Mouse (Mus musculus) spleen, adult 2 months (tissue): ENCODE measurements around the gene Scube1. TPM values are rescaled to one million over a fixed set of nuclear protein-coding genes. Genes with fewer than 3 reads are reported as not detected.

Experiments used
- DNase-seq, 2 experiments: peaks; one replicate each; pipeline versions ENCODE4 v3.0.0 to v3.0.0-alpha.2; 2012 to 2021; ENCODE audit warnings: low spot score in 2 of 2, low read depth in 1 of 2
- H3K27ac ChIP-seq: fragments of 200-500 bp; 2 replicates; pipeline ENCODE4 v1.5.1; 2012; ENCODE audit warnings: low read length, inconsistent platforms; ENCODE audit not compliant: insufficient read depth
- H3K27me3 ChIP-seq: fragments of 200-500 bp; 2 replicates; pipeline ENCODE4 v1.6.1; 2012; ENCODE audit warnings: mild to moderate bottlenecking, moderate library complexity, low read length, inconsistent platforms; ENCODE audit not compliant: control insufficient read depth, insufficient read depth
- H3K36me3 ChIP-seq: fragments of 200-500 bp; 2 replicates; pipeline ENCODE4 v1.6.1; 2012; ENCODE audit warnings: mild to moderate bottlenecking, low read length, inconsistent platforms; ENCODE audit not compliant: control insufficient read depth, insufficient read depth
- H3K4me1 ChIP-seq: fragments of 200-500 bp; 2 replicates; pipeline ENCODE4 v1.6.1; 2011; ENCODE audit warnings: inconsistent platforms; ENCODE audit not compliant: control insufficient read depth, insufficient read depth, insufficient read length
- H3K4me3 ChIP-seq: fragments of 200-500 bp; 2 replicates; pipeline ENCODE4 v1.5.1; 2011; ENCODE audit warnings: mild to moderate bottlenecking, inconsistent platforms; ENCODE audit not compliant: insufficient read depth, insufficient read length; ENCODE audit errors: extremely low read depth
- CTCF ChIP-seq: fragments of 200-500 bp; IDR thresholded peaks from 2 replicates; pipeline ENCODE4 v1.5.1; 2011; ENCODE audit warnings: mild to moderate bottlenecking, inconsistent platforms; ENCODE audit not compliant: insufficient read depth, insufficient read length, insufficient replicate concordance; ENCODE audit errors: extremely low read depth
- POLR2A ChIP-seq: fragments of 200-500 bp; IDR thresholded peaks from 2 replicates; pipeline ENCODE4 v1.6.1; 2011; ENCODE audit warnings: low read depth, low read length, inconsistent platforms
- WGBS: fragments of 180-500 bp; shearing (Covaris S2); methylation state at CpG from one replicate; pipeline ENCODE4 v1.1.7; 2018; 5-methylcytosine and 5-hydroxymethylcytosine counted together
- polyA plus RNA-seq: library from polyadenylated mRNA; depleted of rRNA; stranded (reverse); fragments of >200 nt; gene quantifications from 2 replicates; pipeline ENCODE4 v1.2.3, GENCODE M21; 2012

The Scube1 gene
- polyA plus RNA-seq, 1 experiment: 8.8 TPM

DNA sequence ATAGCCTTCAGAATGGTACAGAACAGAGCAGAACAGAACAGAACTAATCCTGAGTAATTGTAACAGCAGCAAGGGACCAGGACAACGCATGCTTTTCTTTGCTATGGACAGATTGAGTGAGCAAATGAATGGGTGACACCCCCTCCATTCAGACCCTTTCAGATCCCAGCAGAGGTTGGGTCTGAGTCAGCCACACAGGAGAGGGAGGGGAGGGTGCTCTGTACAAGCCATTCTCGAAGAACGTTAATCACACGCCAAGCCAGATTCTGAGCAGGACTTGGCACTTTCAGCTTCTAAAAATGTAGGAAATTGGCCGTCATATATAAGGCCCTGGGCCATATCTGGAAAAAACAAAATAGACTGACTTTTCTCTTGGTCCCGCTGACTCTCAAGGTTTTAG is 57.3 kb downstream of the Scube1 start:
- TF ChIP-seq POLR2A: no peak
- no peak for TF ChIP-seq CTCF
- Histone ChIP-seq H3K4me1 (no peaks in the 10 kb centered on the region), H3K4me3 (no peak overlapping the region), H3K36me3 (no peaks in the 10 kb centered on the region), H3K27me3 (no peaks in the 10 kb centered on the region), H3K27ac (no peak overlapping the region)
- 80% methylated on average over 6 of the region's 6 CpGs for WGBS
- DNase-seq: no peak

DNA sequence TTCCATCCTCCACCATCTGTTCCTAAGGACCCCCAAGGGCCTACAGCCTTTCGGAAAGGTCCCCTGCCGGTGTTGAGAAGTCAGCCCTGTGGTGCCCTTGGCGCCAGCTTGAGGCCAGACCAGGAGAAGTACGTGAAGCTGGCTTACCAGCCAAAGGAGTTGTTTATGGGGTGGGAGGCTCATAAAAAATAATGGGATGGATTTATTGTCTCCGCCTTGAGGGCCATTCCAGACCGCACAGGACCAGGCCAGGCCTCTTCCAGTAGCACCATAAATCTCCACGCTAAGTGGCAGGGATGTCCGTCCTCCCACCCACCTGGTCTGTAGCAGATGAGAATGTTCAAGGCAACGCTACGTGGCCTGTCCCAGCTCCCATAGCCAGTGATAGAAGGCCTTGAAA is 58.4 kb downstream of the Scube1 start:
- Histone ChIP-seq H3K27me3 (no peaks in the 10 kb centered on the region), H3K27ac (no peak overlapping the region), H3K4me3 (no peak overlapping the region), H3K36me3 (no peaks in the 10 kb centered on the region), H3K4me1 (no peaks in the 10 kb centered on the region)
- 91% methylated on average over 10 of the region's 10 CpGs for WGBS
- TF ChIP-seq POLR2A (no peak), CTCF (no peak)
- no peak for DNase-seq

DNA sequence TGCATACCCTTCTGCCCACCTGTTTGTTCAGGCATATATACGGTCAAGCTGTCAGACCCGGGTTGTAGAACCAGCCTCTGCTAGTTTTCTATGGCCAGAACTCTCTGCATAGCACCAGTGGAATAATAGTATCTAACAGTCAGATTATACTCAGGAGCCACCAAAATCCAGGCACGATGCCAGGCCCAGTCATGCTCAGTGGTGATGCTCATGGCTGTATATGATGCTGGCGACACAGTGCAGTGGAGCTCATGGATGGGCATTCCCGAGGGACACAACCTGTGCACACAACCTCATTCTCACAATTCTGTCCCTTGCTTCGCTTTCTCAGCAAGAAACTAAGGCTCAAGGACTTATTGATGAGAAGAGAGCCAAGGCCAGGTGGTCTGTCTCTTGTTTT is 58.8 kb downstream of the Scube1 start:
- DNase-seq: no peak

DNA sequence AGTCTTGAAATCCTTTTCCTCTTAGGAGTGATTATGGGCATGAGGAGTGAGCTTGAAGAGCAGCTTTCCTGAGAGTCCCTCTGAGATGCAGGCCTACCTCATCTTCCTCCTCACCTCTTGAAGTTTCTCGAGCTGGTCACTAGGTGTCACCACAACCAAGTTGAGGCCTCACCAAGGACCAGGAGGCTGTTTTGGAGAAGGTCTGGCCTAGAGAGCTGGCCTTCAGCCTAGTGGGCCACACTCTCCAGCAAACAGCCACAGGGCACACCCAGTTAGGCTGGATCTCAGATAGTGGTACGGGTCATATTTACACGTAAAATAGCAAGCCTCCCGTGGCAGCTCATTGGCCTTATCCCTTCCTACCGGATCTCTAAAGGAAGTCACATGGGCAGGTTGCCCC is 60.1 kb downstream of the Scube1 start:
- DNase-seq: peak in 1 of 2 experiments; percentile 6
- 51% methylated on average over 5 of the region's 5 CpGs for WGBS
- no peaks in the 10 kb centered on the region for H3K4me1 ChIP-seq
- TF ChIP-seq POLR2A: no peak
- TF ChIP-seq CTCF: no peak
- no peak overlapping the region for H3K27ac ChIP-seq
- no peak overlapping the region for H3K4me3 ChIP-seq
- H3K27me3 ChIP-seq: no peaks in the 10 kb centered on the region; the same call in 1 of the 2 replicates
- no peaks in the 10 kb centered on the region for H3K36me3 ChIP-seq

More for the DNA sequence above, 58.8 kb downstream of the Scube1 start:
- H3K4me3 ChIP-seq: no peak overlapping the region
- WGBS: 78% methylated on average over 6 of the region's 6 CpGs
- TF ChIP-seq CTCF: no peak
- TF ChIP-seq POLR2A: no peak
- no peaks in the 10 kb centered on the region for H3K36me3 ChIP-seq
- no peaks in the 10 kb centered on the region for H3K27me3 ChIP-seq
- no peaks in the 10 kb centered on the region for H3K4me1 ChIP-seq
- no peak overlapping the region for H3K27ac ChIP-seq

DNA sequence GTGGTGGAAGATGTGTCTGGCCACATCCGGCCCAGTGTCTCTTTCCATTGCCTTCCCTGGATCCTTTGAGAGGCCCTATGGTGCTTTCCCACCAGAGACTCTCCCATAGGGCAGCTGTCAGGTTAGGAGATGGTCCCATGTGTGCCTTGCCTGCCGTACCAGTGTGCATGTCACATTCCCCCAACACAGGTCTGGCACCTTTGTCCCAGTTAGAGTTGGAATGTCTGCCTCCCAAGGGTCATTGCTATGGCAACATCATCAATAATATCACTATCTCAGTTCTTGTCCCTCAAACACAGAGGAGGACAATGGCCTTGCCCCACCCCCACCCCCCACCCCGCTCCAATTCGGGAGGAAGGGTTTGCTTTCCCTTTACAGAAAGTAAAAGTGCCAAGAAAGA is 61.8 kb downstream of the Scube1 start:
- Histone ChIP-seq H3K27ac (no peak overlapping the region), H3K27me3 (no peaks in the 10 kb centered on the region; the same call in 1 of the 2 replicates), H3K4me1 (no peaks in the 10 kb centered on the region), H3K4me3 (no peak overlapping the region), H3K36me3 (no peaks in the 10 kb centered on the region)
- WGBS: 64% methylated on average over 4 of the region's 4 CpGs
- TF ChIP-seq POLR2A: no peak
- no peak for TF ChIP-seq CTCF
- no peak for DNase-seq

DNA sequence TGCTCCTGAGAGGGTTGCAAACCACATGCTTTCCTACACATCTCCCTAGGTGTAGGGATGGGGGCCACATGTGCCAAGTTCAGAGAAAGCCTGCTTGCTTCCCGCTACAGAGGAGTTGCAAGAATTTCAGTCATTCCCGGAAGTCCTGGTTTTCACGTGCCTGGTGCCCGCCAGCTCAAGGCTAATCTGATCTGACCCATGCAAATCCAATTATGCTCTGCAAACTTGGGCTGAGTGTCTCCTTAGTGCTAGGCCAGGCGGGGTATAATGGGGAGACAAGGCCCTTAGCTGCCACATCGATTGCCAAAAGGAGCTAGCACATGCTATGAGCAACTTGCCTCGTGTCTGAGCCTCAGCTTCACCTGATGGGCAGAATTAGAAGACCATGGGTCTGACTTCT is 62.7 kb downstream of the Scube1 start:
- H3K4me1 ChIP-seq: no peaks in the 10 kb centered on the region
- H3K27ac ChIP-seq: no peak overlapping the region
- DNase-seq: no peak
- no peaks in the 10 kb centered on the region; the same call in 1 of the 2 replicates for H3K27me3 ChIP-seq
- TF ChIP-seq CTCF: no peak
- TF ChIP-seq POLR2A: no peak
- H3K4me3 ChIP-seq: no peak overlapping the region
- WGBS: 84% methylated on average over 7 of the region's 7 CpGs
- no peaks in the 10 kb centered on the region for H3K36me3 ChIP-seq

DNA sequence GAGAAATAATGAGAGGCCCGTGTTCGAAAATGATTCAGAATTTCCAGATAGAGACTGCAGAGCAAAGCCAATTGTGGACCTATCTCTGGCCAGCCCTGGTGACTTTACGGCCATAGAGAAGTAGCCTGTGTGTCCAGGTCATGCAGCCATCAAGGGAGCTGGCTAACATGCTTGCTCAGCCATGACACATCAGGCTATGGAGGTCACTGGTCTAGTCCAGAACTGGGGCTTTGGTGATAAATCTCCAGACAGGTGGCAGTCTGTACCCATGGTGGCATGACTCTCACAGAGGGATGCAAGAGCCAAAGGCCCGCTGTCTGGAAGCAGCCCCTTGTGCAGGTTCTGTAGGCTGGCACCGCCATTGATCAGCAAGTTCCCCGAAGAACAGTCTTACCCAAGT is 82.3 kb downstream of the Scube1 start:
- no peak for DNase-seq
- 93% methylated on average over 6 of the region's 6 CpGs for WGBS
- no peak for TF ChIP-seq POLR2A
- no peak for TF ChIP-seq CTCF
- Histone ChIP-seq H3K4me3 (no peak overlapping the region), H3K27me3 (no peaks in the 10 kb centered on the region), H3K36me3 (no peaks in the 10 kb centered on the region), H3K27ac (no peak overlapping the region), H3K4me1 (no peaks in the 10 kb centered on the region)
